Mouse (Mus musculus) kidney, postnatal 0 days (tissue): Measurements from ENCODE around the gene Sit1. TPM values are rescaled to one million over a fixed set of nuclear protein-coding genes. Genes with fewer than 3 reads are reported as not detected.
A peak's percentile ranks its signal among the peaks of the same experiment; 100 is the strongest.

Experiments used
- ATAC-seq: fragments of 200-750 bp; cut with Nextera tagmentation; replicated peaks from 2 replicates; pipeline ENCODE4 v1.8.0; 2017; ENCODE audit warnings: low read depth, moderate number of reproducible peaks, moderate TSS enrichment, moderate library complexity; ENCODE audit not compliant: low FRiP score
- DNase-seq: peaks from one replicate; pipeline ENCODE4 v3.0.0-alpha.2; 2016; ENCODE audit warnings: low spot score
- H3K27ac ChIP-seq: fragments of 300-500 bp; sonication (generic); 2 replicates; pipeline ENCODE4 v1.5.1; 2014; ENCODE audit warnings: mild to moderate bottlenecking
- H3K27me3 ChIP-seq: fragments of 300-500 bp; sonication (generic); 2 replicates; pipeline ENCODE4 v1.6.1; 2014; ENCODE audit warnings: low read length, mixed read lengths; ENCODE audit not compliant: insufficient read depth
- H3K36me3 ChIP-seq: fragments of 300-500 bp; sonication (generic); 2 replicates; pipeline ENCODE4 v1.6.1; 2014; ENCODE audit warnings: low read length, mixed read lengths; ENCODE audit not compliant: insufficient read depth
- H3K4me1 ChIP-seq: fragments of 300-500 bp; sonication (generic); replicated peaks from 2 replicates; pipeline ENCODE4 v1.6.1; 2014; ENCODE audit warnings: antibody characterized with exemption, low read length, mixed read lengths; ENCODE audit not compliant: insufficient read depth
- H3K4me2 ChIP-seq: fragments of 300-500 bp; sonication (generic); 2 replicates; pipeline ENCODE4 v1.6.1; 2014; ENCODE audit warnings: mild to moderate bottlenecking, low read length, moderate library complexity, mixed read lengths
- H3K4me3 ChIP-seq: fragments of 300-500 bp; sonication (generic); replicated peaks from 2 replicates; pipeline ENCODE4 v1.5.1; 2014; ENCODE audit warnings: low read depth, low read length
- H3K9ac ChIP-seq: fragments of 300-500 bp; sonication (generic); 2 replicates; pipeline ENCODE4 v1.6.1; 2014; ENCODE audit warnings: low read depth, low read length
- H3K9me3 ChIP-seq: fragments of 300-500 bp; sonication (generic); replicated peaks from 2 replicates; pipeline ENCODE4 v1.6.1; 2016; ENCODE audit warnings: low read length, inconsistent platforms, mixed read lengths
- CTCF ChIP-seq: IDR thresholded peaks from 2 replicates; pipeline ENCODE4 v1.5.1; 2016; ENCODE audit warnings: antibody characterized with exemption, low read depth, mild to moderate bottlenecking, moderate library complexity
- WGBS: fragments of 180-500 bp; shearing (Covaris S2); extraction: QIAGEN DNeasy Blood & Tissue Kit; methylation state at CpG from one replicate; pipeline ENCODE4 v1.1.7; 2014; 5-methylcytosine and 5-hydroxymethylcytosine counted together
- polyA plus RNA-seq: library from polyadenylated mRNA; unstranded; fragments of >200 nt; fragmentation: Nextera tagmentation; extraction: Ambion mirVana; gene quantifications from 2 replicates; pipeline ENCODE4 v1.2.1, GENCODE M21; 2015

The Sit1 gene
- polyA plus RNA-seq, 1 experiment from 2014 or later, result not detected

- Histone ChIP-seq H3K9ac (no peak overlapping the region), H3K27ac (no peak overlapping the region), H3K4me2 (no peak overlapping the region), H3K9me3 (no peaks in the 10 kb centered on the region), H3K4me1 (peaks cover 14% of the 10 kb centered on the region; the same call in 1 of the 2 replicates), H3K36me3 (0 out of 2 replicates have a peak, but pooled peaks cover 10% of the 10 kb centered on the region), H3K4me3 (no peak overlapping the region), H3K27me3 (no peaks in the 10 kb centered on the region)
- 71% methylated on average over 19 of the region's 19 CpGs for WGBS
- ATAC-seq (no peak), DNase-seq (no peak)
- no peak for TF ChIP-seq CTCF
These were observed 28.3 kb upstream of the Sit1 start for GRCm38 (mm10) chr4:43511675-43512454.

- peaks cover 14% of the 10 kb centered on the region; the same call in 1 of the 2 replicates for H3K4me1 ChIP-seq
- no peak for TF ChIP-seq CTCF
- H3K4me2 ChIP-seq, result peak overlapping the region; percentile 85
- WGBS, result 33% methylated on average over 9 of the region's 9 CpGs
- no peaks in the 10 kb centered on the region for H3K36me3 ChIP-seq
- no peaks in the 10 kb centered on the region for H3K9me3 ChIP-seq
- H3K4me3 ChIP-seq, result peak overlapping the region; percentile 44; the same call in 1 of the 2 replicates
- H3K27me3 ChIP-seq, result no peaks in the 10 kb centered on the region
- no peak overlapping the region for H3K27ac ChIP-seq
- 0 out of 2 replicates have a peak overlapping the region, but pooled peaks have one; percentile 50 for H3K9ac ChIP-seq
- no peak for ATAC-seq
- no peak for DNase-seq
These were observed 25.6 kb upstream of the Sit1 start for GRCm38 (mm10) chr4:43509109-43509508.

- Histone ChIP-seq H3K4me3 (peak overlapping the region; percentile 44), H3K4me1 (peaks cover 14% of the 10 kb centered on the region; the same call in 1 of the 2 replicates), H3K4me2 (peak overlapping the region; percentile 85), H3K36me3 (no peaks in the 10 kb centered on the region), H3K9me3 (no peaks in the 10 kb centered on the region), H3K27ac (no peak overlapping the region), H3K27me3 (no peaks in the 10 kb centered on the region), H3K9ac (peak overlapping the region; percentile 50; the same call in 1 of the 2 replicates)
- TF ChIP-seq CTCF, result peak; percentile 24; the same call in 1 of the 2 replicates
- peak; percentile 70 for DNase-seq
- peak; percentile 65 for ATAC-seq
- under 1% methylated on average over 13 of the region's 13 CpGs for WGBS
These were observed 25.1 kb upstream of the Sit1 start for GRCm38 (mm10) chr4:43508666-43508997.

GRCm38 (mm10) chr4:43507938-43508665, 24.6 kb upstream of the Sit1 start:
- Histone ChIP-seq H3K36me3 (no peaks in the 10 kb centered on the region), H3K27ac (no peak overlapping the region), H3K4me2 (peak overlapping the region; percentile 85), H3K9me3 (no peaks in the 10 kb centered on the region), H3K4me3 (peak overlapping the region; percentile 44), H3K4me1 (peaks cover 14% of the 10 kb centered on the region; the same call in 1 of the 2 replicates), H3K9ac (peak overlapping the region; percentile 50; the same call in 1 of the 2 replicates), H3K27me3 (no peaks in the 10 kb centered on the region)
- 5% methylated on average over 21 of the region's 22 CpGs for WGBS
- TF ChIP-seq CTCF, result no peak
- DNase-seq, result peak; percentile 67
- peak; percentile 22; the same call in 1 of the 2 replicates for ATAC-seq

- Histone ChIP-seq H3K4me3 (0 out of 2 replicates have a peak within 1 kb of the TSS, but pooled peaks have one; percentile 44), H3K9ac (no peak within 1 kb of the TSS), H3K27ac (no peak within 1 kb of the TSS), H3K4me2 (peak within 1 kb of the TSS; percentile 85), H3K9me3 (no peaks in the 10 kb centered on the region), H3K36me3 (no peaks in the 10 kb centered on the region), H3K4me1 (peaks cover 14% of the 10 kb centered on the region; the same call in 1 of the 2 replicates), H3K27me3 (no peaks in the 10 kb centered on the region)
- WGBS, result 51% methylated on average over 9 of the region's 9 CpGs
- no peak for TF ChIP-seq CTCF
- ATAC-seq, result no peak
- DNase-seq, result no peak
These were observed 23.1 kb upstream of the Sit1 start, which contains the start of gene Car9 for GRCm38 (mm10) chr4:43506536-43507185. Gene Car9 (plus strand): TSS chr4:43506966.

GRCm38 (mm10) chr4:43506074-43506473, 22.5 kb upstream of the Sit1 start:
- no peak for TF ChIP-seq CTCF
- Histone ChIP-seq H3K4me2 (no peak overlapping the region), H3K4me1 (peaks cover 14% of the 10 kb centered on the region; the same call in 1 of the 2 replicates), H3K9ac (no peak overlapping the region), H3K9me3 (no peaks in the 10 kb centered on the region), H3K4me3 (no peak overlapping the region), H3K27ac (no peak overlapping the region), H3K36me3 (no peaks in the 10 kb centered on the region), H3K27me3 (no peaks in the 10 kb centered on the region)
- no peak for DNase-seq
- WGBS, result 84% methylated on average over 8 of the region's 8 CpGs
- no peak for ATAC-seq
